Mouse (Mus musculus) C2C12 (cell line): ENCODE measurements at regions not wholly inside any gene's neighbourhood (a gene's known extent, or its start where the extent isn't known, plus 50 kb on each side); places are given as distances from the start of the nearest gene placed in this dataset.

Experiments
- CEBPB ChIP-seq: IDR thresholded peaks from one replicate; pipeline ENCODE4 v1.6.1; 2011; ENCODE audit warnings: low read depth, mild to moderate bottlenecking, control low read depth, moderate library complexity
- CTCF ChIP-seq: IDR thresholded peaks from one replicate; pipeline ENCODE4 v1.5.1; 2011; ENCODE audit not compliant: control insufficient read depth, insufficient read depth, insufficient read length
- FOSL1 ChIP-seq: IDR thresholded peaks from one replicate; pipeline ENCODE4 v1.8.0; 2011; ENCODE audit warnings: mild to moderate bottlenecking, low read length; ENCODE audit not compliant: poor library complexity, insufficient read depth, severe bottlenecking
- MAX ChIP-seq: IDR thresholded peaks from one replicate; pipeline ENCODE4 v1.6.1; 2011; ENCODE audit warnings: mild to moderate bottlenecking, control low read depth
- MYOD1 ChIP-seq: IDR thresholded peaks from one replicate; pipeline ENCODE4 v1.6.1; 2011; ENCODE audit warnings: low read depth; ENCODE audit not compliant: control insufficient read depth, insufficient read length
- MYOG ChIP-seq: IDR thresholded peaks from one replicate; pipeline ENCODE4 v1.6.1; 2011; ENCODE audit not compliant: control insufficient read depth, insufficient read length; ENCODE audit errors: extremely low read depth
- USF1 ChIP-seq: IDR thresholded peaks from one replicate; pipeline ENCODE4 v1.6.1; 2011; ENCODE audit warnings: low read depth, mild to moderate bottlenecking, control low read depth, moderate library complexity

GRCm38 (mm10) chr3:121870726-121871125 is 55.6 kb upstream of the Abcd3 start:
- TF ChIP-seq CTCF (no peak), USF1 (no peak), CEBPB (no peak), MAX (no peak), MYOG (no peak), MYOD1 (no peak), FOSL1 (no peak)
